Mouse (Mus musculus) E14TG2a.4 (cell line): Measurements from ENCODE around the gene G6pc3.

Source experiments
- CTCF ChIP-seq: conservative IDR thresholded peaks from 2 replicates; pipeline ENCODE4 v1.5.1; 2014; ENCODE audit warnings: low read length
- NANOG ChIP-seq: IDR thresholded peaks from 2 replicates; pipeline ENCODE4 v1.6.1; 2014; ENCODE audit warnings: borderline replicate concordance, low read length, mixed read lengths

GRCm38 (mm10) chr11:102147213-102147989 lies 42.0 kb upstream of the G6pc3 start:
- TF ChIP-seq CTCF (no peak), NANOG (no peak)
